Mouse (Mus musculus) gastrocnemius, postnatal 4 days (tissue): ENCODE measurements around the gene Tac2. TPM values are rescaled to one million over a fixed set of nuclear protein-coding genes. Genes with fewer than 3 reads are reported as not detected.

ENCODE experiments used
- DNase-seq, 2 experiments: peaks; one replicate each; pipeline ENCODE4 v3.0.0; 2021 to 2022; ENCODE audit warnings: low spot score in 2 of 2, mixed read lengths in 2 of 2
- long read RNA-seq, 2 experiments: library from polyadenylated mRNA; stranded (forward); transcript quantifications; one replicate each; pipeline ENCODE4 v2.0.0; 2021
- total RNA-seq, 2 experiments: library from RNA; stranded (reverse); gene quantifications; 2 replicates each; pipeline ENCODE4 v1.2.3; 2021

Tac2 gene
- total RNA-seq, result under 1 TPM in 1 of 2 experiments, not detected in 1; 0.44 TPM
- long read RNA-seq, experiment 1, result 0 reads
- long read RNA-seq, experiment 2, result 0 reads

- DNase-seq, result no peak
These were observed at the start of gene Tac2 for GRCm38 (mm10) chr10:127724178-127724577. Gene Tac2, plus strand, starts transcription at chr10:127724478.

- DNase-seq, result peak; percentile 74 to 84
These were observed 49.3 kb upstream of the Tac2 start for GRCm38 (mm10) chr10:127674794-127675522.

DNA sequence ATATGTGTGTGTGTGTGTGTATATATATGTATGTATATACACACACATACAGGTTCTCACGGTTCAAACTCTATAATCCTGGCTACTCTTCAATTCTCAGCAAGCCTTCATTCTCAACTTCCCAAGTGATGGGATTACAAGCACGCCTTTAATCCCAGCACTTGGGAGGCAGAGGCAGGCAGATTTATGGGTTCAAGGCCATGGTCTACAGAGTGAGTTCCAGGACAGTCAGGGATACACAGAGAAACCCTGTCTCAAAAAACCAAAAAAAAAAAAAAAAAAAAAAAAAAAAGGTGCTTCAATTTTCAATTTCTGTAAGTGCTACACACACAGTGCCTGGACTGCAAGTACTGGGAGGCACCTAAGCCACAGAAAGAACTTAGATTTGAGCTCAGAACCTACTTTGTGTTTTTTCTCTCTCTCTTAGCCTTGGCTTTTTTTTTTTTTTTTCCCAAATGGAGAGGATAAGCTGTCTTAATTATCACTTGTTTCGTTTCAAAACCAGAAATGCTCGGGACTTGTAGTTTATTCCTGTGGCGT is 48.3 kb upstream of the Tac2 start:
- DNase-seq, result no peak

DNA sequence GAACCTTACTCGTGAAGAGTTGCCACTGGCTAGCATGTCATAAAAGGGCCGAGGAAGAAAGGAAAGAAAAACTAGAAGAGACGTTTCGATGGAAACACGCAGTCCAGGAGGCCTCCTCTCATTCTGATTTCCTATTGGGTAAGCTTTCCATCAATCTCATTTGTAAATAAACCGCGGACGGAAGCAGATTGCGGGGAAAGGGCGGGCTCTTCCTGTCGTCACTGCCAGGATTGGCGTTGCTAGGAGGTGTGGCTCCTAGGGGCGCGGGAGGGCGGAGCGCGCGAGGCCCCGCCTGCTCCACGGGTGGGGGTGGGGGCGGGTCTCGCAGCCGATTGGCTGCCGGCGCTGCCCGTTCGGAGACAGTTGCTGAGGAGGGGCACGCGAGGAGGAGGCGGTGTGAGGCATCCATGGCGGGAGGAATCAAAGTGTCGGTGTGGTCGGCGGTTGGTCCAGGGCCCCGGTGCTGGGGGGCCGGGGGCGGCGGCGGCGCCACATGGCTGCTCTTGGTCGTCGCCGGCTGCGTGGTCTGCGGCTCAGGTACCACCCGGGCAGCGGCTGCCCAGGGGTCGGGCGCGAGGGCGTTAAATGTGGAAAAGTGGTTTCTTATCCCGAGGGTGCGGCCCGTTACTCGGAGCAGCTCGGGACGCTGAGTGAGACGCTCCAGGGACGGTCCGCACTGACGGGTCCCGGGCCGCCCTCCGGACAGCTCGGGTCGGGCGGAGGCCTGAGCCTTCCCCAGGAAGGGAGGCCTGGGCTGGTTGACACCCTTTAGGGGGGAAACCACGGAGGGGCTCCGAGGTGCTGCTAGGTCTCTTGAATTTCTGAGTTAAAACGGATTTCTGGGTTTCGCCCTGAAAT is 47.4 kb upstream of the Tac2 start:
- DNase-seq, result peak; percentile 88 to 93

DNA sequence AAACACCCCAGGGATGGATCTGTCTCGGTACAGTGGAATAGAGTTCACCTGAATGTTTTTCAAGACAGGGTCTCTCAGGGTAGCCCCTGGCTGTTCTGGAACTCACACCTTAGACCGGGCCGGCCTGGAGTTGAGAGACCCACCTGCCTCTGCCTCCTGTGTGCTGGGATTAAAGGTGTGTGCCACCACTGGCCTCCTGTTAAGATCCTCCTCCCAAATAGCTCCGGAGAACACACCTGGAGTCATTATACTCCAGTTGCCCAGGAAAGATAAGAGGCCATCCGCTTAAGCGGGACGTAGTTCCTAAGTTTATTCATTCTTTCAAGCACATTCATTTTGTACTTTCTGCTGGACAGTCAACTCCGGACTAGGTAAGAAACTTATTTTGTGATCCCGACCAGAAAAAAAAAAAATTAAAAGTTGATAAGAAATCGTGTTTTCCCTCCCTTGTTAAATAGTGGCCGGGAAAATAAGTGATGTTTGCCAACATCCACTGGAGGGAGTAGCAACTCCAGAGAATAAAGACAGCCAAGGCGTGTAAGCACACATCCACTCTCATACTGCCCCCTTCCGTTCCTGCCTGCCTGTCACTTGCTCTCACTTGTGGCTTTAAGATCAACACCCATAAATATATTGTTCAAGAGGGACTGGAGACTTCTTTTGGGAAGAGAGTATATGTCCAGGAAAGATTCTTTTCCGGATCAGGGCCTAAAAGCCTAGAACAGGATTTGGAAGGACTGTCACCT is 46.5 kb upstream of the Tac2 start:
- peak in 1 of 2 experiments; percentile 56 for DNase-seq

GRCm38 (mm10) chr10:127679208-127679607 is 45.1 kb upstream of the Tac2 start:
- no peak for DNase-seq

DNA sequence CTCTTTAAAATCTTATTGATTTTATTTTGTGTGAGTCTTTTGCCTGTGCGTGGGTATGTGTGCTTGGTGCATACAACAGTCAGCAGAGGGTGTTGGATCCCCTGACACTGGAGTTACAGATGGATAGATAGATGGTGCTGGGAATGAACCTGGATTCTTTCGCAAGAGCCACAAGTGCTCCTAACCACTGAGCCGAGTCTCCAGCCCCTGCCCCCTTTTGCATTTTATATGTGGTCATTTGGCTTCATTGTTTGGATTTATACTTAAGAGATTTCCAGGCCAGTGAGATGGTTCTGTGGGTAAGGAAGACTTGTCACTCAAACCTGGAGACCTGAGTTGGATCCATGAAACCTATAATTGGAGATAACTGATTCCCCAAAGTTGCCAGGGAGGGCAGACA is 44.4 kb upstream of the Tac2 start:
- DNase-seq, result no peak

DNA sequence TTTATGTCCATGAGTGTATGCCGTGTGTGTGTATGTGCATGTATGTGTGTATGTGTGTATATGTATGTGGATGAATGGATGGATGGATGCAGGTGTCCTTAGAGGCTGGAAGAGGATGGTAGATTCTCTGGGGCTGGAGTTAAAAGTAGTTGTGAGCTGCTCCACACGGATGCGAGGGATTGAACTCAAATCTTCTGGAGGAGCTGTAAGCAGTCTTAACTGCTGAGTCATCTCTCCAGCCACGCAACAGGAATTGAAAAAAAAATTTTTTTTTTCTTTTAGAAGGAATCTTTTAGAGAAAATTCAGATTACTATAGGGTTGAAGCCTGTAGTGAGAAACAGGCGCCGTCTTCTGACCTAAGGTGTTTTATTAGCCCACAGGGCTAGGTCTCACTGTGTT is 41.4 kb upstream of the Tac2 start:
- no peak for DNase-seq

GRCm38 (mm10) chr10:127691053-127691452 is 33.2 kb upstream of the Tac2 start:
- DNase-seq, result no peak

DNA sequence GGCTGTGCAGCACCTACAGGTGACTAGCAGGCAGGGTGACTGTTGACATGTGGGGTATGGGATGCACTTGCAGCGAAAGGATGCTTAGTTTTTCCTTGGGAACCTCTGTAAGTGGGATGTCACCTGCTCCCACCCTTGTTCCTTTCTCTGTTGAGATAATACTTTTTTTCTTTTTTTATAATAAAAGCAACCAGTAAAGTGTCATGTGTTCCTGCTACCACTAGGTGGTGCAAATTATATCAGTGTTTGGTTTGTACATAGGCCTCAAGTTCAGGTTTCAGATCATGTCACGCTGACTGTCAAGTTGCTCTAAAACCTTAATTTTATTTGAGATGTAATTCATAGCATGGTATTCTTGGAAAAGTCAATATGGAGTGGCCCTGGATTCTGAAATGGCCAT is 29.6 kb upstream of the Tac2 start:
- DNase-seq, result no peak

DNA sequence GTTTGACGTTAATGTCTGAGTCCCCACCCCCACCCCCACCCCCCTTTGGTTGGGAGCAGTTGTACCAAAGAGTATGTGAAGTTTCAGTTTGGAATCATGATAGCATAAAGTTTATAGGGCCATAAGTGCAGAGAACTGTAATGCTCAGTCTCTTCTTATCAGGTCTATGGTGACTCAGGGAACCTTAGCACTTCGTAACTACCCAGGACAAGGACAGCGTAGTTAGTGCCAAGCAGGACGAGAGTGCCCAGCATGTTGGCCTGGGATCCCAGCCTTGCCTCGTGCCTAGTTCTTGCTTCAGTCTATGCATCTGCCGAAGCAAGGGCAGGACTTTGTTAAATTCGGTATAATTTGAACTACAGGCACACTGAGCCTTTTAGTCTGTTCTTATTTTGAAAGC is 28.5 kb upstream of the Tac2 start:
- DNase-seq, result no peak

GRCm38 (mm10) chr10:127698966-127699365 is 25.3 kb upstream of the Tac2 start:
- DNase-seq, result no peak

DNA sequence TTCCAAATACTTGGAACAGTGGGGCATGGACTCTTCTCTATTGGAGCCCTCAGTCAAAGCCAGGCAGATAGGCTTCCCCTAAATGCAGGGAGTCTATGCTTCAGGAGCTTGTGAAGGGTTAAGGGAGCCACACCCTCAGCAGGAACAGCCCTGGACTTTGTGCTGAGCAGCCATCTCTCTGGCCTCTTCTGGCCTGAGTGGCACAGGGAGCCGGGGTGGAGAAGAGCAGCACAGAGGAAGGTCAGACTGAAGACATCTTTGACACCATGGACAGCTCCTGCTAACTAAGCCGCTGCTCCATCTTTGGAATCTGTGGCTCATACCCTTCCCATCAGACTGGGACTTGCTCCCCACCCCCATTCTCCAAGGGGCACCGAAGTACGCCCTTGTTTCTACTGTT is 21.0 kb upstream of the Tac2 start:
- DNase-seq, result no peak

DNA sequence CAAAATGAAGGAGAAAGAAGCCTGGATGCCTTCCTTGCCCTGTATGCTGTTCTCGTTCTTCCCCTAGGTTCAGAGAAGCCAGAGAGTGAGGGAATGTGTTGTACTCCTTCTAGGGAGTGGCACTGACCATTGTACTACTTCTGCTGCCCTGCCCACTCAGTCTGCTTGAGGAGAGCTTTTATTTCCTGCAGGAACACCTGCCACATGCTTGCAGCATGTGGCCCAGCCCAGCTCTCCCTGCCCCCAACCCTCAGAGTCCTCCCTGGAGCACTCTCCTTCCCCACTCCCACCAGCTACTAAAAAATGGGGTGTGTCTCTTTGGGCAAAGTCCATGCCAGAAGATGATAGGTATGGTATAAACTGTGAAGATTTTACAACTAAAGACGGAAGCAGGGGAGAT is 20.0 kb upstream of the Tac2 start:
- no peak for DNase-seq

GRCm38 (mm10) chr10:127704766-127705220 is 19.5 kb upstream of the Tac2 start, which contains the start of gene Myo1a:
Gene Myo1a, plus strand, starts transcription at chr10:127705170.
- no peak for DNase-seq

DNA sequence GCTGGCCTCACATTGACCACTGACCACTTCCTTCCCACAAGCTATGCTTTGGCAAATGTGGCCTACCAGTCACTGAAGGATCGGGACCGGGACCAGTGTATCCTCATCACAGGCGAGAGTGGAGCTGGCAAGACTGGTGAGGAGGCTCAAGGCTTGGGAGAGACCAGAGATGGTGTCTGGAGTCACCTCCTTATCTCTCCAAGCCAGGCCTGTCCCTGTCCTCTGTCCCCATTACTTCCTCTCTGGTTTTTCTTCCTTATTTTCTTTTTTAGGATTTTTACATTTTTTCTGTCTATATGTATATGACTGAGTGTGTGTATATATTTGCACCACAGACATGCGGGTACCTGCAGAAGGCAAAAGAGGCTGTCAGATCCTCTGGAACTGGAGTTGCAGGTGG is 18.5 kb upstream of the Tac2 start:
- DNase-seq, result no peak

DNA sequence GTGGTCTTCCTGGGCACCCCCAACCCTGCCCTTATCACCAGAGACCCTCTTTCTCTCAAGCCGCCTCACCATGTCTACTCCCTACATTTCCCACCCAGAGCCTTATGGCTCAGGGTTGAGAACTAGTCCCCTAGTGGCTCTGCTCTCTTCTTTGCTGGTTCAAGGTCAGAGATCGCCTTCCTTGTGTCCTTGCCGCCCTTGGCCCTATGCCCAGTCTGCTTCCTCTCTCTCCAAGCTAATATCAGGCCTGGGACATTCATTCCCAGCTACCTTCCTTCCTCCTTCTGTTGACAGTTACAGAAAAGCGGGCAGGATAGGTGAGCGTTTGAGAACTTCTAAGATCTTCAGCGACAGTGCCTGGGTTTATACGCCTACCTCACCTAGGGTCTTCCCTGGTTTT is 16.6 kb upstream of the Tac2 start:
- no peak for DNase-seq

GRCm38 (mm10) chr10:127708850-127709370 is 15.4 kb upstream of the Tac2 start:
- no peak for DNase-seq

DNA sequence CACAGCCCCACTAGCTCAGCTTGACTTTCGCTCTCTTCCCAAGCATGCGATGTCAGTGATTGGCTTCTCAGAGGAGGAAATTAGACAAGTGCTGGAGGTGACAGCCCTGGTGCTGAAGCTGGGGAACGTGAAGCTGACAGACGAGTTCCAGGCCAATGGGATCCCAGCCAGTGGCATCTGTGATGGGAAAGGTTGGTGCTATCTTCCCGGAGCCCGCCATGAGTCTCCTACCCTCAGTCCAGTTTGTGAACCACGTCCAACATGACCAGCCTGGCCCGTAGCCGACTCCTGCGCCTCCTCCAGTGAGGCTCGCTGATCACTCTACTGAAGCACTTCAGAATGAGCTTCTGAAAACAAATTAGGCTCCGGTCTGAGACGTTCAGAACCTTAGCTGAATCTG is 13.9 kb upstream of the Tac2 start:
- DNase-seq, result no peak

GRCm38 (mm10) chr10:127712736-127713135 is 11.5 kb upstream of the Tac2 start:
- no peak for DNase-seq
